Mouse (Mus musculus): ENCODE data around the gene Zgpat.

DNA sequence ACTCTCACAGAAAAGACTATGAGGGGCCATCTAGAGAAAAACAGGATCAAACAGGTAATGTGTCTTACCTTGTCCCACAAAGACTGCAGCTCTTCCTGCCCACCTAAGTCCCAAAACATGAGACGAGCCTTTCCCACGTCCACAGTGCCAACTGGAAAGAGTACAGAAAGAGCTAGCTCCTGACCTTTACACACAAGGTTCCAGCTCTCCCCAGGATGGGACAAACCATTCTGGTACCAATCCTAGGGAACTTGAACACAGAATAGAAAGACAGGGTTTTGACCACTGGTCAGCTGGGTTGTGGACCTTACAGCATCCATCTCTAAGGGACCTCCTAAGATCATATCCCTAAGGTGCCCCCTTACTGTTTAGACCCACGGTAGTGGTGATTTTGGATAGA is 782 bp upstream of the Zgpat start:
- TF ChIP-seq POLR2A (IDR thresholded peaks at IDR 0.05; ENCODE audit: control insufficient read depth, low read depth, low read length): no peak
- no peak for TF ChIP-seq CTCF (IDR thresholded peaks at IDR 0.05; ENCODE audit: control insufficient read depth, insufficient read depth, insufficient replicate concordance, low read depth, low read length)
